Mouse (Mus musculus): ENCODE results near the gene Cct4.

DNA sequence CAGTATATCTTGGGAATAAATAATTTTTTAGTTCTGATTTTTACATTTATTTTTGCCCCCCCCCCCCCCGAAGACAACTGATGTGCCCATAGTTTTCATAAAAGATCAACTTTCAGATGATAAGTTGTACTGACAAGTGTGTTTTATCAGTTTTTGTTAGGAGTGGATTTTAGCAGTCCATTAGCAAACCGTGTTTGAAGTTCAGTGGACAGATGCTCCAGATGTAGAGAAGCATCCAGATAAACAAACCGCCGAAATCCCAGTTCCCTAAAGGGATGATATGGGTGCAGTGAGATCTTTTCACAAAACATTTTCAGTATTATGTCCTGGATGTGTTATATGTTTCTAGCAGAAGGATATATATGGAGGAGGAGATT, 18.5 kb downstream of the Cct4 start:
- no peak for TF ChIP-seq POLR2A (IDR thresholded peaks at IDR 0.05; ENCODE audit: insufficient read depth, low read depth, low read length)
- no peak for TF ChIP-seq CTCF (IDR thresholded peaks at IDR 0.05; ENCODE audit: insufficient read depth, low read depth, low read length)
